Mouse (Mus musculus): ENCODE measurements at regions not wholly inside any gene's neighbourhood (a gene's known extent, or its start where the extent isn't known, plus 50 kb on each side); places are given as distances from the start of the nearest gene placed in this dataset.

DNA sequence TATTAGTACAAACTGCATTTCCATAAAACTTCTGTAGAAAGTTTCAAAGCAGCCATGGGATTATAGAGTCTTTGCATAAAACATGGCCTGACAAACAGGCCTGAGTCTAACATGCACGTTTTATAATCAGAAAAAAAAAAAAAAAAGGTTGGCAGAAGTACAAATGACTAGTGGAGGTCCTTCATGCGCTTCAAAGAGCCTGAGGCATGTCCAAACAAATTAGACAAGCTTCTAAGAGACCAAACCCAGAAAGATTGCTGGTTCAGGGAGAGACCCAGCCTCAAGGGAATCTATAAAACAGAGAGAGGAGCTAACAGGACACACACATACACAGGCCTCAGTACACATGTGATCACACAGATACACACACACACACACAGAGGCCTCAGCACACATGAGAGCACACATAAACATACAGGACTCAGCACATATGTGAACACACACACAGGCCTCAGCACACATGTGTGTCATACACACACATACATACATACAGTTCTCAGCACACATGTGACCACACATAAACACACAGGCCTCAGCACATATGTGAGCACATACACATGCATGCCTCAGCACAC, 57.0 kb upstream of the Gnaq start:
- in situ Hi-C loops (cut with MseI, MboI) = no loop called here

DNA sequence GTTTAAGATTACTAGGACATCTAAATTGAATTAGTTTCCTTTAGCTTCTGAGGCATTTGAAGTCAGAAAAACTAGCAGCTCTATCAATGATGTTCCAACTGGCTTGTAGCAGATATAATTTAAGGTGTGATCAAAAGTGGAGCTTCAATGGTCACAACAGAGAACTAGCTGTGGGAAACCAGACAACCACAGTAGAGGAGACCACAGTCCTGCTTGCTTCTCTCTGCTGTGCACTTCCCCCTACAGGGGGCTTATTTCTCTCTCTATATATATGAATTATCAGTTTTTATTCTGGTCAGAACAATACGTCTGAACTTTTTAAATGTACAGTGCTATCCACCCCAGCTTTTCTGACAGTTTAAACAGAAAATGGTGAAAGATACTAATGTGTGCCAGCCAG, 57.6 kb upstream of the Gnaq start:
- in situ Hi-C loops (cut with MseI, MboI) = no loop called here

DNA sequence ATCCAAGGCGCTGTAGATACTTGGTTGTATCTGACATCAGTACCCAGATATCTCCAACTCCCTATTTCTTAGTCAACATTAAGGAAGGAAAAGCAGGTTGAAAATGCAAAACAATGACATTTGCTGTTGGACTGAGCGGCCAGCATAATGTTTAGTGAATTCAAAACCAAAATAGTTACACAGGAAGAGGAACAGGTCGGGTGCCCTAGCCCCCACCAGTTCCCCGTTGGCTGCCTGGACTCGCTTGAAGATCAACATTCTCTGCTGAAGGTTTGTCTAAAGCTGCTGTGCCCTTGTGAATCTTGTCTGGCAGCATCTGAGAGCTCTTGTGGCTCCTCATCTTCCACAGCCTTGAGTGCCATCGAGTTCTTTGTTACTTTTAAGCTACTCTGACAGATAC, 65.3 kb upstream of the Gnaq start:
- in situ Hi-C loops (cut with MseI, MboI) = loop anchor here in 1 of 2 experiments (10.0 to 25.0 kb wide), 2 partner anchors 267 to 495 kb away; no protein-coding TSS in a partner anchor

DNA sequence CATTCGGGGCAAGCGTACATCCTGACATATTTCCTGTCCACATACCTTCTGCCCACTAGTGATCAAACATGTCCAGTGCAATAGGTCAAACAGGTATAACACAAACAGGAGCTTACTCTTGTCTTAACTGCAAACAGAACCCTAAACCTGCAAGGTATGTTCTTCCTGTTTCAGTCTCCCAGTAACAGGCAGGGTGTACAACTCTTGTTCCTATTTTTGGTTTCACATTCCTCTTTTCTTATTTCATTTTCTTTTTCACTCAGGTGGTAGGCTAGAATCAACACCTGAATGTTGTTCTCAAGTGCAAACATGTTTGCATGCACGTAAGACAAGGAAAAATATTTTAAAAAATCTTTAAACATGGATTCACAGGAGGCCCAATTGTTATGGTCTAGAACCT, 67.7 kb upstream of the Gnaq start:
- in situ Hi-C loops (cut with MseI, MboI) = loop anchor here in 1 of 2 experiments (10.0 to 25.0 kb wide), 2 partner anchors 270 to 497 kb away; no protein-coding TSS in a partner anchor

- in situ Hi-C loops (cut with MseI, MboI) = loop anchor here in 1 of 2 experiments (10.0 to 25.0 kb wide), 2 partner anchors 271 to 498 kb away; no protein-coding TSS in a partner anchor
Observed at GRCm38 (mm10) chr19:16063916-16064580, 68.6 kb upstream of the Gnaq start.

DNA sequence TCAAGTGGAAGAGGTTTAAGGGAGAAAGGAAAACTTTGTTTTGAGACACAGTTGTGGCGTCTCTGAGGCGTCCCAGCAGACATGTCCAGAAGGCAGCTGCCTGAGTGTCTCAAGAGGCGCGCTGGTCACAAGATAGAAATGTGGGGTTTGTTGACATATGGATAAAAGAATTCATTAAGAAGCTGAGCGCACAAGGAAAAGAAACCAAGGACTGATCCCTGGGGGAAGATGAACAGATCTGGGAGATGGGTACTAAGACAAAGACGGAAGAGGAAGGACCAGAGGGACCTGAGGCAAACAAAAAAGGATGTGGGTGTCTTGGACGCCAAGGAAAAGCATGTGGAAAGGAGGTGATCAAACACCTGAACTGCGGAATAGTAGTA, 69.1 kb upstream of the Gnaq start:
- in situ Hi-C loops (cut with MseI, MboI) = loop anchor here in 1 of 2 experiments (10.0 to 25.0 kb wide), 2 partner anchors 271 to 499 kb away; no protein-coding TSS in a partner anchor

GRCm38 (mm10) chr19:16061821-16062220, 70.8 kb upstream of the Gnaq start:
- in situ Hi-C loops (cut with MseI, MboI) = loop anchor here in 1 of 2 experiments (10.0 to 25.0 kb wide), 2 partner anchors 273 to 500 kb away; no protein-coding TSS in a partner anchor

GRCm38 (mm10) chr19:16059026-16059425, 73.6 kb upstream of the Gnaq start:
- in situ Hi-C loops (cut with MseI, MboI) = loop anchor here in 1 of 2 experiments (25.0 kb wide), 1 partner anchor 503 kb away; no protein-coding TSS in a partner anchor

DNA sequence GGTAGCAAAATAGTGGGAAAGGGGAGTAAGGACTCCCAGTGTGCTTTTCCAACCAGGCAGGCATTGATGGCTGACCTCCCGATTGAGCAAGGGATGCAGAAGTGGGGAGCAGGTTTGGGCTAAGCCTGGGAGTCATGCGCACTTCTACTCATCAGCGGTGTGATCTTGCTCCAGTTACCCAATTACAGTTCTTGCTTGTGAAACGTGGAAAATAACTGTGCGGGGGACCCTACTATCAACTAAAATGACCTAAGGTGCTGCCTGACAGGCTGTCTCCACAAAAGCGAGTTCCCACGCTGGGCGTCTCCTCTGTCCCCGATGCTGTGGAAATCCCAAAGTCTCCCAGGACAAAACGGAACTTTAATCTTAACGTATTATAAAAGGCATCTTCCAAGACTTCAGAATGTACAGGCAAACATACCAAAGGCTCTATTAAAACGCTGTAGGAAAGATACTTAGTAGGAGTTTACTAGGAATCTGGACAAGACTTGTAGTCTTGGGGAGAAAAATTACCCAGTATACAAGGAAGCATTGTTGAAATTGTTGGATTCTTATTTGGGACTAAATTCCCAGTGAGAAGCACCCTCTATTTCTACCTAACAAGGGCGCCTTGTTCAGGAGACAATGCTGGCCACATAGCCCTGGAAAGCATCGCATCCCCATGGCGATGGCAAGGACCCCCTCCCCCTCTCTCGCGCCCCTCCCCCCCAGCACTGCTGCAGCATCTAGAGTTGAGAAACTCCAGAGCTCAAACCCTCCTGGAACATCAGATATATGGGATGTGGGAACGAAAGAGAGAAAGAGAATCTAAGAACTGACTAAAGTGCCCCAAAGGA, 65.6 kb upstream of the Cep78 start:
- in situ Hi-C loops (cut with MseI, MboI) = loop anchor here in 1 of 2 experiments (25.0 kb wide), 1 partner anchor 512 kb away; no protein-coding TSS in a partner anchor

DNA sequence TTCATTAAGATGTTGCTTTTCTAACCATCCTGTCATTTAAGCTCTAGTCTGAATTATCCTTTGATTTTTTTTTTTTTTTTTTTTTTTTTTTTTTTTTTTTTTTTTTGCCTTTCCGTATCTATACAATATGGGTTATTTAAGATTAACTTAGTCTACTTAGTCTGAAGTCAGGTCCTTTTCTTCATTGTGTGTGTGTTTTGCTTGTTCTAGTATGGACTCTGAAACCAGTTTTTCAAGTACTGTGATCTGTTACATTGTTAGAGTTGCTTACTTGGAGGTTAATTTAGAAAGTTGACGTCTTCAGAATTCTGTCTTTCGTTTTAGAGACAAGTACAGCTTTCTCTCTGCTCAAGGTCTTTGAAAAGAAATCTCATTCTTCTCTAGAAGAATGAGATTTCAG, 64.9 kb upstream of the Cep78 start:
- in situ Hi-C loops (cut with MseI, MboI) = loop anchor here in 1 of 2 experiments (25.0 kb wide), 1 partner anchor 513 kb away; no protein-coding TSS in a partner anchor

DNA sequence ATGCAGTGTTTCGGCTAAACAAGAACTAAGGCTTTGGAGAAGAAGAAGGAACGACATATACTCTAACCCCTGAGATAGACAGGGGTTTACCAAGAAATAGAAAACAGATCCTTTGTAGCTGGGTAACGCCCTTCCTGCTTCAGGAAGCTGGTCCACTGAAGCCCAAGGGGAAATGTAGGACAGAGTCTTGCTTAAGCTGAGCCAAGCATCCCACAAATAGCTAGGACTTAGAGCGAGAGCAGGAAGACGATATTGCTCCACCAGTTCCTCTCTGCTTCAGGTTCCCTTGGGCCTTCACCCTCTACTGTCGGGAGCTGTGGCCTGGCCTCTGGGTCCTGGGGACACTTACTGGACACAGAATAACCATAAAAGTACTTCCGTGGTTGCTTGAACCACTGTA, 62.2 kb upstream of the Cep78 start:
- in situ Hi-C loops (cut with MseI, MboI) = no loop called here

DNA sequence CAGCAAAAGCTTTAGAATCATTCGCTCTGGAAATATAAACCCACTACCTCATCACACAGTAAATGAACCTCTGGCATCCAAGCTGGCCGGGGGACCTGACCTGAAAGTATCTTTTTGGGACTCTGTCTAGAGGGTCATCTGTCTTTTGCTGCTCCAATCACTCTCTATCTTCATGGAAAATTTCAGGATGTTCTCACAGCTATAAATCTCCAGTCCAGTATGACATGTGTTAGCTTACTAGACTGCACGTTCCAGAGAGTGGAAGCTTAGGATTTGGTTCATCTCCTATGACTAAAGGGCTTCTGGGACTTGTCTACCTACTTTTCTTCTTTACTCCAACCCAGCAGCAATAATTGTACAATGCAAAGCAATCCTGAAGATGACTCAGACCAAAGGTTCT, 60.5 kb upstream of the Cep78 start:
- in situ Hi-C loops (cut with MseI, MboI) = no loop called here

- in situ Hi-C loops (cut with MseI, MboI) = no loop called here
Observed at GRCm38 (mm10) chr19:16044169-16044568, 59.4 kb upstream of the Cep78 start.

DNA sequence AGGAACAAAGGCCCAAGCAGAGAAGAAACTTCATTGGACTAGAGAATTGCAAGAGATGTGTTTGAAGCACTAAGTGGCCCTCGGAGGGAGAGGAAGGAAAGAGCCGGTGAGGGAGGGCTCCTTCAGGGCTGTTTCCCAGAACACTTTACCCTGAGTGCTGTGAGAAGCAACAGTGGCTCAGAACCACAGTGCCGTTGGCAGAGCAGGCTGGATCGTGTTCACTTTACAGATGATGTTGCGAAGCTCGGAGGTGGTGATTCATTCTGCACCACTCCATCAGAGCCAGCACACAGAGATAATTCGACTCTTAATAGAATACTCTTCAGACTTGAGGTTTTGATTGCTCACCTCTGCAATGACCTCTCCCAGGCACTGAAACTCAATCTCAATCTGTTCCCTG, 58.2 kb upstream of the Cep78 start:
- in situ Hi-C loops (cut with MseI, MboI) = no loop called here

DNA sequence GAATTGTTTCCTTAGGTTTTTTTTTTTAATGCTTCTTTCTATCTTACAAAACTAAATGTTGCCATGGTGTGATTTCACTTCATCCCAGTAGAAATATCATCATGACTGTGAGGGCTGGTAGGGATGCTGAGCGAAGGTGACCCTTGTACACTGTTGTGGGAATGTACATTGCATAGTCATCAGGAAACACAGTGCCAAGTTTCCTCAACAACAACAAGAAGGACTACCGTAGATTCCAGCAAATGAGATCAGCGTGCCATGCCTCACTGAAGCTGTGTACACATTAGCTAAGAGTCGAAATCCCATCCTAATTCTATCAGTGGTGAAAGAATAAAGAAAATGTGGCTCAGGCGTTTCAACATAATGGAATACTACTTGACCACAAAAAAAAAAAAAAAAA, 57.1 kb upstream of the Cep78 start:
- in situ Hi-C loops (cut with MseI, MboI) = no loop called here

- in situ Hi-C loops (cut with MseI, MboI) = no loop called here
Observed at GRCm38 (mm10) chr19:16037806-16038205, 53.0 kb upstream of the Cep78 start.
